Mouse (Mus musculus) hindbrain, embryonic 13.5 days (tissue): ENCODE results near the gene Clic5. TPM values are rescaled to one million over a fixed set of nuclear protein-coding genes. Genes with fewer than 3 reads are reported as not detected.

Experiments
- ATAC-seq: fragments of 200-750 bp; cut with Nextera tagmentation; 2 replicates; pipeline ENCODE4 v1.8.0; 2017; ENCODE audit warnings: moderate TSS enrichment; ENCODE audit not compliant: low FRiP score
- H3K27ac ChIP-seq: fragments of 300-500 bp; sonication (generic); 2 replicates; pipeline ENCODE4 v1.5.1; 2015; ENCODE audit warnings: inconsistent platforms, mild to moderate bottlenecking, moderate library complexity
- H3K27me3 ChIP-seq: fragments of 300-500 bp; sonication (generic); 2 replicates; pipeline ENCODE4 v1.6.1; 2015; ENCODE audit warnings: mild to moderate bottlenecking, inconsistent platforms
- H3K36me3 ChIP-seq: fragments of 300-500 bp; sonication (generic); 2 replicates; pipeline ENCODE4 v1.6.1; 2015; ENCODE audit warnings: mild to moderate bottlenecking, inconsistent platforms
- H3K4me1 ChIP-seq: fragments of 300-500 bp; sonication (generic); replicated peaks from 2 replicates; pipeline ENCODE4 v1.6.1; 2015; ENCODE audit warnings: inconsistent platforms
- H3K4me2 ChIP-seq: fragments of 300-500 bp; sonication (generic); 2 replicates; pipeline ENCODE4 v1.6.1; 2015; ENCODE audit warnings: inconsistent platforms, mild to moderate bottlenecking, moderate library complexity
- H3K4me3 ChIP-seq: fragments of 300-500 bp; sonication (generic); 2 replicates; pipeline ENCODE4 v1.5.1; 2015; ENCODE audit warnings: mild to moderate bottlenecking, inconsistent platforms
- H3K9ac ChIP-seq: fragments of 300-500 bp; sonication (generic); 2 replicates; pipeline ENCODE4 v1.6.1; 2015; ENCODE audit warnings: mild to moderate bottlenecking, inconsistent platforms
- H3K9me3 ChIP-seq: fragments of 300-500 bp; sonication (generic); 2 replicates; pipeline ENCODE4 v1.6.1; 2016; ENCODE audit warnings: inconsistent platforms
- WGBS: fragments of 180-500 bp; shearing (Covaris S2); methylation state at CpG from one replicate; pipeline ENCODE4 v1.1.7; 2015; 5-methylcytosine and 5-hydroxymethylcytosine counted together
- polyA plus RNA-seq: library from polyadenylated mRNA; unstranded; fragments of >200 nt; fragmentation: Nextera tagmentation; extraction: Ambion mirVana; gene quantifications from 2 replicates; pipeline ENCODE4 v1.2.1, GENCODE M21; 2015

The Clic5 gene
- polyA plus RNA-seq, 1 experiment from 2014 or later: 0.23 TPM

GRCm38 (mm10) chr17:44202952-44203351, 14.6 kb downstream of the Clic5 start:
- Histone ChIP-seq H3K9me3 (no peaks in the 10 kb centered on the region), H3K4me3 (no peak overlapping the region), H3K4me2 (no peak overlapping the region), H3K4me1 (no peaks in the 10 kb centered on the region), H3K9ac (no peak overlapping the region), H3K27me3 (no peaks in the 10 kb centered on the region), H3K27ac (no peak overlapping the region), H3K36me3 (no peaks in the 10 kb centered on the region)
- ATAC-seq: no peak
- WGBS: 92% methylated on average over 5 of the region's 5 CpGs

- H3K4me3 ChIP-seq: no peak overlapping the region
- no peaks in the 10 kb centered on the region for H3K4me1 ChIP-seq
- H3K9ac ChIP-seq: no peak overlapping the region
- no peaks in the 10 kb centered on the region; the same call in 1 of the 2 replicates for H3K9me3 ChIP-seq
- ATAC-seq: no peak
- no peak overlapping the region for H3K4me2 ChIP-seq
- H3K27me3 ChIP-seq: no peaks in the 10 kb centered on the region
- no peaks in the 10 kb centered on the region for H3K36me3 ChIP-seq
- no peak overlapping the region for H3K27ac ChIP-seq
- WGBS: 91% methylated on average over 1 of the region's 1 CpGs
Observed at GRCm38 (mm10) chr17:44204787-44205186, 16.4 kb downstream of the Clic5 start.

GRCm38 (mm10) chr17:44205562-44205961, 17.2 kb downstream of the Clic5 start:
- H3K9ac ChIP-seq: no peak overlapping the region
- no peak overlapping the region for H3K27ac ChIP-seq
- no peaks in the 10 kb centered on the region for H3K4me1 ChIP-seq
- H3K9me3 ChIP-seq: no peaks in the 10 kb centered on the region; the same call in 1 of the 2 replicates
- no peaks in the 10 kb centered on the region for H3K36me3 ChIP-seq
- no peaks in the 10 kb centered on the region for H3K27me3 ChIP-seq
- WGBS: 86% methylated on average over 3 of the region's 3 CpGs
- no peak for ATAC-seq
- H3K4me2 ChIP-seq: no peak overlapping the region
- H3K4me3 ChIP-seq: no peak overlapping the region

- Histone ChIP-seq H3K4me2 (no peak overlapping the region), H3K9ac (no peak overlapping the region), H3K27me3 (no peaks in the 10 kb centered on the region), H3K27ac (no peak overlapping the region), H3K4me1 (no peaks in the 10 kb centered on the region), H3K4me3 (no peak overlapping the region), H3K36me3 (no peaks in the 10 kb centered on the region), H3K9me3 (no peaks in the 10 kb centered on the region; the same call in 1 of the 2 replicates)
- no peak for ATAC-seq
- 77% methylated on average over 4 of the region's 4 CpGs for WGBS
Observed at GRCm38 (mm10) chr17:44208900-44209299, 20.5 kb downstream of the Clic5 start.

GRCm38 (mm10) chr17:44212960-44213619, 24.7 kb downstream of the Clic5 start:
- no peak for ATAC-seq

GRCm38 (mm10) chr17:44215196-44215799, 26.9 kb downstream of the Clic5 start:
- WGBS: 85% methylated on average over 9 of the region's 9 CpGs
- Histone ChIP-seq H3K27ac (no peak overlapping the region), H3K9ac (no peak overlapping the region), H3K27me3 (no peaks in the 10 kb centered on the region), H3K36me3 (no peaks in the 10 kb centered on the region), H3K4me3 (no peak overlapping the region), H3K9me3 (no peaks in the 10 kb centered on the region), H3K4me1 (no peaks in the 10 kb centered on the region), H3K4me2 (no peak overlapping the region)
- ATAC-seq: no peak

More at GRCm38 (mm10) chr17:44212960-44213619, 24.7 kb downstream of the Clic5 start:
- H3K4me1 ChIP-seq: no peaks in the 10 kb centered on the region
- no peak overlapping the region for H3K27ac ChIP-seq
- WGBS: 90% methylated on average over 5 of the region's 5 CpGs
- H3K36me3 ChIP-seq: no peaks in the 10 kb centered on the region
- no peak overlapping the region for H3K4me3 ChIP-seq
- H3K9me3 ChIP-seq: no peaks in the 10 kb centered on the region; the same call in 1 of the 2 replicates
- H3K4me2 ChIP-seq: no peak overlapping the region
- H3K9ac ChIP-seq: no peak overlapping the region
- no peaks in the 10 kb centered on the region for H3K27me3 ChIP-seq

GRCm38 (mm10) chr17:44217185-44217584, 28.8 kb downstream of the Clic5 start:
- Histone ChIP-seq H3K36me3 (no peaks in the 10 kb centered on the region), H3K27me3 (no peaks in the 10 kb centered on the region), H3K4me2 (no peak overlapping the region), H3K9ac (no peak overlapping the region), H3K4me1 (no peaks in the 10 kb centered on the region), H3K9me3 (no peaks in the 10 kb centered on the region), H3K27ac (no peak overlapping the region), H3K4me3 (no peak overlapping the region)
- WGBS: 96% methylated on average over 2 of the region's 2 CpGs
- no peak for ATAC-seq

GRCm38 (mm10) chr17:44219943-44220342, 31.6 kb downstream of the Clic5 start:
- H3K27ac ChIP-seq: no peak overlapping the region
- H3K9ac ChIP-seq: no peak overlapping the region
- ATAC-seq: no peak
- no peaks in the 10 kb centered on the region for H3K36me3 ChIP-seq
- no peaks in the 10 kb centered on the region for H3K4me1 ChIP-seq
- H3K9me3 ChIP-seq: no peaks in the 10 kb centered on the region
- H3K27me3 ChIP-seq: no peaks in the 10 kb centered on the region
- H3K4me2 ChIP-seq: no peak overlapping the region
- 88% methylated on average over 2 of the region's 2 CpGs for WGBS
- H3K4me3 ChIP-seq: no peak overlapping the region

- Histone ChIP-seq H3K27ac (no peak overlapping the region), H3K4me3 (no peak overlapping the region), H3K36me3 (no peaks in the 10 kb centered on the region), H3K4me1 (no peaks in the 10 kb centered on the region), H3K27me3 (no peaks in the 10 kb centered on the region), H3K9ac (no peak overlapping the region), H3K4me2 (no peak overlapping the region), H3K9me3 (no peaks in the 10 kb centered on the region)
- 91% methylated on average over 5 of the region's 5 CpGs for WGBS
- no peak for ATAC-seq
Observed at GRCm38 (mm10) chr17:44228428-44228827, 40.0 kb downstream of the Clic5 start.

GRCm38 (mm10) chr17:44230083-44230482, 41.7 kb downstream of the Clic5 start:
- H3K4me3 ChIP-seq: no peak overlapping the region
- H3K36me3 ChIP-seq: no peaks in the 10 kb centered on the region
- H3K4me2 ChIP-seq: no peak overlapping the region
- no peak overlapping the region for H3K9ac ChIP-seq
- H3K4me1 ChIP-seq: no peaks in the 10 kb centered on the region
- no peaks in the 10 kb centered on the region for H3K9me3 ChIP-seq
- no peak for ATAC-seq
- no peaks in the 10 kb centered on the region for H3K27me3 ChIP-seq
- H3K27ac ChIP-seq: no peak overlapping the region
- WGBS: 84% methylated on average over 10 of the region's 10 CpGs

- peak; percentile 61; the same call in 1 of the 2 replicates for ATAC-seq
- 18% methylated on average over 10 of the region's 10 CpGs for WGBS
- no peak overlapping the region; the same call in 1 of the 2 replicates for H3K27ac ChIP-seq
- no peak overlapping the region; the same call in 1 of the 2 replicates for H3K4me3 ChIP-seq
- H3K4me2 ChIP-seq: peak overlapping the region; percentile 31; the same call in 1 of the 2 replicates
- H3K9me3 ChIP-seq: no peaks in the 10 kb centered on the region
- H3K4me1 ChIP-seq: peaks cover 9% of the 10 kb centered on the region; the same call in 1 of the 2 replicates
- no peak overlapping the region for H3K9ac ChIP-seq
- H3K36me3 ChIP-seq: no peaks in the 10 kb centered on the region
- 0 out of 2 replicates have a peak, but pooled peaks cover 4% of the 10 kb centered on the region for H3K27me3 ChIP-seq
Observed at GRCm38 (mm10) chr17:44239030-44239721, 50.8 kb downstream of the Clic5 start.

- 100% methylated on average over 2 of the region's 2 CpGs for WGBS
- ATAC-seq: no peak
Observed at GRCm38 (mm10) chr17:44240742-44241141, 52.4 kb downstream of the Clic5 start.

More at GRCm38 (mm10) chr17:44240742-44241141, 52.4 kb downstream of the Clic5 start:
- Histone ChIP-seq H3K4me1 (peaks cover 9% of the 10 kb centered on the region; the same call in 1 of the 2 replicates), H3K4me3 (no peak overlapping the region), H3K36me3 (no peaks in the 10 kb centered on the region), H3K9ac (no peak overlapping the region), H3K4me2 (no peak overlapping the region), H3K27ac (no peak overlapping the region), H3K9me3 (no peaks in the 10 kb centered on the region), H3K27me3 (0 out of 2 replicates have a peak, but pooled peaks cover 4% of the 10 kb centered on the region)
